Mouse (Mus musculus) megakaryocyte, embryonic 14.5 days (primary cell): ENCODE measurements at regions not wholly inside any gene's neighbourhood (a gene's known extent, or its start where the extent isn't known, plus 50 kb on each side); places are given as distances from the start of the nearest gene placed in this dataset.

ENCODE experiments used
- H3K27me3 ChIP-seq: replicated peaks from 2 replicates; pipeline ENCODE3; 2012; ENCODE audit warnings: inconsistent platforms
- H3K36me3 ChIP-seq: replicated peaks from 2 replicates; pipeline ENCODE3; 2012; ENCODE audit warnings: low read length, inconsistent platforms, mixed read lengths
- H3K4me1 ChIP-seq: 2 replicates; pipeline ENCODE4 v1.6.1; 2012; ENCODE audit warnings: inconsistent platforms
- H3K4me3 ChIP-seq: replicated peaks from 2 replicates; pipeline ENCODE3; 2012; ENCODE audit warnings: moderate library complexity, mild to moderate bottlenecking, inconsistent platforms
- H3K9me3 ChIP-seq: 2 replicates; pipeline ENCODE4 v1.6.1; 2012; ENCODE audit warnings: inconsistent platforms
- FLI1 ChIP-seq: IDR thresholded peaks from 2 replicates; pipeline ENCODE4 v1.6.1; 2012; ENCODE audit warnings: low read length, inconsistent platforms, mixed read lengths
- GATA1 ChIP-seq: IDR thresholded peaks from 3 replicates; pipeline ENCODE4 v1.6.1; 2012; ENCODE audit warnings: mixed read lengths, low read length, inconsistent platforms, borderline replicate concordance

DNA sequence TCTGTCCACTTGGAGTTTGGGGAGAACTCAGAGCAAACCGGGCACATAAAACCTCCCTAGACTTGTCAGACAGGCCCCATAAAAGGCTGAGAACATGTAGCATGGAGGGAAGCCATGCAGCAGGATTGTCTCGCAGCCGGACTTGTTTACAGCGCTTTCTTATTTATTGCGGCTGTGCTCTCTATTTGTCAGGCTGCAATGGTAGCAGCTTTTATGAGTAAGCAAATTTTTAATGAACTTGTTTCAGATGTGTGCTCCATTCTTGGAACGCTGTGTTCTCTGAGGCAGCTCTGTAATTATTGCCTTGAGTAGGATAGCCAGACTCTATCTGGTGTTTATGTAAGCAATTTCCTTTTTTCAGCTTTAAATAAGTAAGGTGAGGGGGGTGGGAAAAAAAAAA is 169.2 kb upstream of the Camk1g start:
- TF ChIP-seq GATA1 (no peak), FLI1 (no peak)
- no peaks in the 10 kb centered on the region for H3K4me1 ChIP-seq
- no peaks in the 10 kb centered on the region for H3K27me3 ChIP-seq
- H3K4me3 ChIP-seq, result no peak overlapping the region
- no peaks in the 10 kb centered on the region for H3K9me3 ChIP-seq
- no peaks in the 10 kb centered on the region for H3K36me3 ChIP-seq

DNA sequence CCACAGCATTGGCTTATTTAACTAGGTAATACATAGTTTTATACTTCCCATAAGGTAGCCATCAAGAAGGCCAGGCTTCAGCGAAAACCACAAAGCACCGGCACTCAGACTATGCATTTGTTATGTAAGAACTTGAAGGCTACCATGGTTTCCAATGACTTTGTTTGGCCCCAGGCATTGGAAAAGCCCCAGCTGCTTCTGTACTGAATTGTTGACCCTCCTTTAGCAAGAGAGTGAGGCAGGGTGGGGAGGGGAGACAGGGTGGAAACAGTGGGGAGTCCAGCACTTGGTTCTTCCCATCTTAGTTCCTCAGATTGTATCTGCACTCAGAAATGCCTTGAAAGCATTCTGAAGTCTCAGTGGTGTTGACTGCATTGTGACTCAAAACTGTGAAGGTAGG is 168.3 kb upstream of the Camk1g start:
- H3K4me3 ChIP-seq, result no peak overlapping the region
- TF ChIP-seq GATA1 (no peak), FLI1 (no peak)
- no peaks in the 10 kb centered on the region for H3K9me3 ChIP-seq
- H3K27me3 ChIP-seq, result no peaks in the 10 kb centered on the region
- H3K4me1 ChIP-seq, result no peaks in the 10 kb centered on the region
- no peaks in the 10 kb centered on the region for H3K36me3 ChIP-seq

DNA sequence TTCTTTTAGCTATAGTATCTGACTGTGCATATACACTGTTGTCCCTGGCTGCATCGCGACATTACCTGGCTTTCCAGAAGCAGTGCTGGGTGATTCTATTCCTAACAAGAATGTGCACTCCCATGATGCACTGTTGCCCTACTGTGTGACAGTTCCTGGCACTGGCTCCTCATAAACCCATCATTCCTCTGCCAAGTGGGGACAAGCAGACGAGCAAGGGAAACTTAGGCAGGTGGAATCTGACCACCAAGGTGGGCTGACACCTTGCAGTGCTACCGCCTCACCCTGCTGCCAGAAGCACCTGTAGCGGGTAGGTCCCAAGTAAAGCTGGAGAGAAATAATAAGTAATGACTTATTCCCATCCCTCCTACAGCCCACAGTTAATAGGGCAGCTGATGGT is 167.5 kb upstream of the Camk1g start:
- no peak overlapping the region for H3K4me3 ChIP-seq
- H3K27me3 ChIP-seq, result no peaks in the 10 kb centered on the region
- TF ChIP-seq FLI1 (no peak), GATA1 (no peak)
- no peaks in the 10 kb centered on the region for H3K9me3 ChIP-seq
- no peaks in the 10 kb centered on the region for H3K36me3 ChIP-seq
- H3K4me1 ChIP-seq, result no peaks in the 10 kb centered on the region

GRCm38 (mm10) chr1:193536552-193536951 is 166.5 kb upstream of the Camk1g start:
- no peaks in the 10 kb centered on the region for H3K4me1 ChIP-seq
- H3K4me3 ChIP-seq, result no peak overlapping the region
- H3K9me3 ChIP-seq, result no peaks in the 10 kb centered on the region
- no peak for TF ChIP-seq GATA1
- no peak for TF ChIP-seq FLI1
- no peaks in the 10 kb centered on the region for H3K27me3 ChIP-seq
- no peaks in the 10 kb centered on the region for H3K36me3 ChIP-seq

DNA sequence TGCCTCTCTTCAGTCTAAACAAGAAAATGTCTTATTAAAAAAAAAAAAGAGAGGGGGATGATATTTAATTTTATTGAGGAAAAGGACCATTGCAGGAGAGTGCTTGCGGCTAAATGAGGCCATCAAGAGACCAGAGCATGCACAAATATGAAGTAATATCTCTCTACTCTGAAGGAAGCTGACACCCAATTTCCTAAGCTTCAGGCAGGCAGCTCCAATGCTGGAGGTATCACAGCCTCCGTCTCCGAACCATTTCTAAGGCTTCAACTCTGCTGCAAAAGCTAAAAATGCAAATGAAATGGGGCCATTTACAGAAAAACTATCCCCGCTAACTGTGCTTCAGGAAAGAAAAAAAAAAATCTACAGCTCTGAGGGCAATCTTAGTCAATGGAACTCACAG is 164.4 kb upstream of the Camk1g start:
- H3K36me3 ChIP-seq, result no peaks in the 10 kb centered on the region

GRCm38 (mm10) chr1:193526501-193526900 is 156.4 kb upstream of the Camk1g start:
- Histone ChIP-seq H3K27me3 (no peaks in the 10 kb centered on the region), H3K9me3 (peaks cover 5% of the 10 kb centered on the region; the same call in 1 of the 2 replicates), H3K4me1 (no peaks in the 10 kb centered on the region), H3K4me3 (no peak overlapping the region), H3K36me3 (no peaks in the 10 kb centered on the region)
- no peak for TF ChIP-seq GATA1
- TF ChIP-seq FLI1, result no peak

More for the DNA sequence above, 164.4 kb upstream of the Camk1g start:
- peaks cover 5% of the 10 kb centered on the region; the same call in 1 of the 2 replicates for H3K9me3 ChIP-seq
- H3K4me3 ChIP-seq, result no peak overlapping the region
- H3K4me1 ChIP-seq, result no peaks in the 10 kb centered on the region
- TF ChIP-seq FLI1 (no peak), GATA1 (no peak)
- no peaks in the 10 kb centered on the region for H3K27me3 ChIP-seq

- no peaks in the 10 kb centered on the region for H3K9me3 ChIP-seq
- H3K36me3 ChIP-seq, result no peaks in the 10 kb centered on the region
- H3K4me1 ChIP-seq, result no peaks in the 10 kb centered on the region
- TF ChIP-seq FLI1 (no peak), GATA1 (no peak)
- H3K27me3 ChIP-seq, result peaks cover 3% of the 10 kb centered on the region
- H3K4me3 ChIP-seq, result no peak overlapping the region
Observed at GRCm38 (mm10) chr1:193522007-193522406, 151.9 kb upstream of the Camk1g start.

DNA sequence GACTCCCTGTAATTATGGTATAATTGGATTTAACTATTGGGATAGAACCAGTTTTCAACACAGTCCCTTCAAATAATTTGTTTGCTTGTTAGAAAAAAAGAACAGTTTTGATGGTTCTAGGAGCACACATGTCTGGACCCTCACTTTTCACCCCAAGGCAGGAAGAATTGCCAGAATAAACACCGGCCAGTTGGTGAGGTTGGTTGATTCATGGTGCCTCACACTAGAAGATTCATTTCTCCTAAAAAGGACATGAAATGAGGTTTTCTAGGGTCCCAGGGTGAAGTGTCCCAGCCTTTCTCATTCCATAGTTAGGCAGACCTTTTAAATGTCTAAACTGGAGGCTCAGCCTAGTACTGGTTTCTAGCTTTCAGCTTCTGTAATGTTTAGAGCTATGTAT is 148.7 kb upstream of the Camk1g start:
- TF ChIP-seq GATA1 (no peak), FLI1 (no peak)
- H3K4me3 ChIP-seq, result no peak overlapping the region
- no peaks in the 10 kb centered on the region for H3K36me3 ChIP-seq
- no peaks in the 10 kb centered on the region for H3K4me1 ChIP-seq
- H3K9me3 ChIP-seq, result no peaks in the 10 kb centered on the region
- H3K27me3 ChIP-seq, result peaks cover 3% of the 10 kb centered on the region

GRCm38 (mm10) chr1:193517968-193518367 is 147.9 kb upstream of the Camk1g start:
- no peaks in the 10 kb centered on the region for H3K9me3 ChIP-seq
- no peaks in the 10 kb centered on the region for H3K4me1 ChIP-seq
- H3K27me3 ChIP-seq, result peaks cover 3% of the 10 kb centered on the region
- H3K4me3 ChIP-seq, result no peak overlapping the region
- no peak for TF ChIP-seq GATA1
- no peak for TF ChIP-seq FLI1
- no peaks in the 10 kb centered on the region for H3K36me3 ChIP-seq

DNA sequence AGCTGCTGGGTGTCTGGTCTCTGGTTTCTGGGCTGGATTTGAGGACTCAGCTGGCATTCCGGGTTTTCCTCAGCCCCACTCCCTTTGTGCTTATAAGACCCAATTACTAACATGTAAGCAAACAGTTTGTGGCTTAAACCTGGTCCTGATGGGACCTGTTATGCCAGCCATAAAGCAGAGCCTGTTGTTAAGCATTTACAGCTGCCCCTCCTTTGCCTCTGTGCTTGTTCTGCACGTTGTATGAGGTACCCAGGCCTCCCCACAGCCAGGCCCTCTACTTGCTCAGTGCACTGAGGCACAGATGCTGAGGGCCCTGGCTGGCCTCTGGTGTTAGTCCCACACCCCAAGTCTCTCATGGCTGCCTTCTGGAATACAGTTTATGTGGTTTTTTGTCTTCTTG is 147.2 kb upstream of the Camk1g start:
- Histone ChIP-seq H3K4me3 (no peak overlapping the region), H3K9me3 (no peaks in the 10 kb centered on the region), H3K36me3 (no peaks in the 10 kb centered on the region), H3K4me1 (no peaks in the 10 kb centered on the region), H3K27me3 (peaks cover 4% of the 10 kb centered on the region)
- TF ChIP-seq GATA1 (no peak), FLI1 (no peak)

- H3K4me3 ChIP-seq, result no peak overlapping the region
- no peaks in the 10 kb centered on the region for H3K4me1 ChIP-seq
- H3K27me3 ChIP-seq, result peaks cover 4% of the 10 kb centered on the region
- TF ChIP-seq FLI1 (no peak), GATA1 (no peak)
- no peaks in the 10 kb centered on the region for H3K36me3 ChIP-seq
- H3K9me3 ChIP-seq, result no peaks in the 10 kb centered on the region
Observed at GRCm38 (mm10) chr1:193516395-193516794, 146.3 kb upstream of the Camk1g start.
